8 mouse cellular contexts compared by ENCODE assay signal in the genomic region with DNA sequence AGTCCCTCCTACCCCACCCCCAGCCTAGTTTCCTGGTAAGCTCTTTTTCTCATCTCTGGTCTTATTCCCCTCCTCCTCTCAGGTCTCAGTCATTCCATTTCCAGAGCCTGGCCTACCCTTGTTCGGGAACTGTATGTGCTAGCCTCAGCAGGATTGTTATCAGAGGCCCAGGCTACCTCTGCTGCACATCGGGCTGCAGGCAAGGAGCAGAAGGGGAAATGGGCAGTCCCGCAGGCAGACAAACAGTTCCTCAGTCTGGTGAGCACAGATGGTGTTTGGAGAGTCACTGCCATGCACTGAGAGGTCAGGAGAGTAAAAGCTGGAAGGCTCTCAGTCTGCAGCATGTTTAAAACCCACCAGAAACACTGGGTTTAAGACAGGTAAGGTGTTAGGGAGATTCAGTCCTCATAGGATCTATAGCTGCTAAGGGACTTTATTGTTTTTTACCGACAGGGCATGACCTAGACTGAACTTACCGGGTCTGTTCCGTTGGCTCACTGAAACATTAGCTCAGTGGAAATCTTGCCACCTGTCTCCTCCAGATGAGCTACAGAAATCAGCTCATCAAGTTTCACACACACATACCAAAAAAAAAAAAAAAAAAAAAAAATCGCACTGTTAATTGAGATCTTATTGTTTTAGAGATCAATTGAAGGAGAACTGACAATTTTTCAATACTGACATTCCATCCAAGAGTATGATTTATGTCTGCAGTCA.
DNase-seq lines count a peak whose midpoint lies in the region; ATAC-seq lines count a peak whose summit lies in the region.

No protein-coding gene starts in this region.

- H3K9ac ChIP-seq in embryonic facial prominence, embryonic 14.5 days (ENCODE audit: low read depth, low read length) = no peak overlapping the region

- ATAC-seq in embryonic facial prominence, embryonic 14.5 days (ENCODE audit: low read depth) = 0 out of 2 replicates have a peak, but pooled peaks have one; percentile 20
- peak; percentile 57; the same call in 1 of the 2 replicates for ATAC-seq in monocyte, adult 5-6 weeks (replicated peaks; ENCODE audit: insufficient number of reproducible peaks, low FRiP score, low TSS enrichment, poor library complexity, severe bottlenecking)

- H3K4me2 ChIP-seq in embryonic facial prominence, embryonic 14.5 days (ENCODE audit: low read depth, low read length) = no peak overlapping the region

- H3K27me3 ChIP-seq in embryonic facial prominence, embryonic 14.5 days (replicated peaks; ENCODE audit: control insufficient read depth, insufficient read depth, low read length) = no peaks in the 10 kb centered on the region

- no peaks in the 10 kb centered on the region for H3K9me3 ChIP-seq in embryonic facial prominence, embryonic 14.5 days (ENCODE audit: control insufficient read depth, low read length)

- peaks cover 14% of the 10 kb centered on the region for H3K4me1 ChIP-seq in embryonic facial prominence, embryonic 14.5 days (ENCODE audit: control insufficient read depth, insufficient read depth, low read length)

- H3K27ac ChIP-seq in embryonic facial prominence, embryonic 14.5 days (replicated peaks; ENCODE audit: low read depth, low read length) = 0 out of 2 replicates have a peak overlapping the region, but pooled peaks have one; percentile 8

- DNase-seq in layer of hippocampus, adult 9-11 months = peak; percentile 74
- no peak for DNase-seq in layer of hippocampus, adult 18-20 months (ENCODE audit: low spot score in 2 of 2)
- peak; percentile 96 for DNase-seq in brain, adult 2 months (ENCODE audit: low read depth, low spot score)
- no peak for DNase-seq in embryonic facial prominence, embryonic 14.5 days (ENCODE audit: low spot score)
- DNase-seq in MN1 (ENCODE audit: low spot score) = no peak
- no peak for DNase-seq in adrenal gland, postnatal 36 days
- no peak for DNase-seq in lung, postnatal 36 days

- 26% methylated on average over 7 of the region's 7 CpGs for WGBS in embryonic facial prominence, embryonic 14.5 days

- H3K4me3 ChIP-seq in embryonic facial prominence, embryonic 14.5 days (ENCODE audit: low read depth, low read length) = no peak overlapping the region

- no peaks in the 10 kb centered on the region for H3K36me3 ChIP-seq in embryonic facial prominence, embryonic 14.5 days (ENCODE audit: control insufficient read depth, insufficient read depth, low read length)

Comparison
In these comparisons a context has a peak if more than half of its experiments do, and no peak if none do; other contexts are left out.
1. DNase-seq: peak in layer of hippocampus, adult 9-11 months (single experiment) and brain, adult 2 months (single experiment); none in layer of hippocampus, adult 18-20 months (0 of 2), embryonic facial prominence, embryonic 14.5 days (single experiment), MN1 (single experiment), adrenal gland, postnatal 36 days (0 of 2) and lung, postnatal 36 days (single experiment).